Mouse (Mus musculus) myocyte (in vitro differentiated cells): Measurements from ENCODE around the gene Rgs3. TPM values are rescaled to one million over a fixed set of nuclear protein-coding genes. Genes with fewer than 3 reads are reported as not detected.

Source experiments
- H3K27me3 ChIP-seq: one replicate; pipeline ENCODE4 v1.6.1; 2011; ENCODE audit not compliant: control insufficient read depth, insufficient read depth, insufficient read length
- H3K36me3 ChIP-seq: one replicate; pipeline ENCODE4 v1.6.1; 2011; ENCODE audit not compliant: control insufficient read depth, insufficient read depth
- H3K4me2 ChIP-seq: one replicate; pipeline ENCODE4 v1.6.1; 2011; ENCODE audit warnings: low read depth, control low read depth
- H3K4me3 ChIP-seq: one replicate; pipeline ENCODE4 v1.5.1; 2011; ENCODE audit warnings: mild to moderate bottlenecking, control low read depth, moderate library complexity
- H3K79me2 ChIP-seq: one replicate; pipeline ENCODE4 v1.6.1; 2011; ENCODE audit not compliant: control insufficient read depth, insufficient read depth
- H3ac ChIP-seq: one replicate; pipeline ENCODE4 v1.6.1; 2011; ENCODE audit not compliant: control insufficient read depth, insufficient read length
- CEBPB ChIP-seq: IDR thresholded peaks from 2 replicates; pipeline ENCODE4 v1.6.1; 2011; ENCODE audit warnings: mild to moderate bottlenecking, moderate library complexity; ENCODE audit not compliant: poor library complexity, insufficient read depth, severe bottlenecking
- E2F4 ChIP-seq: IDR thresholded peaks from one replicate; pipeline ENCODE4 v1.6.1; 2011; ENCODE audit warnings: mild to moderate bottlenecking, control low read depth, moderate library complexity; ENCODE audit not compliant: insufficient read depth
- MAX ChIP-seq: IDR thresholded peaks from one replicate; pipeline ENCODE4 v1.6.1; 2011; ENCODE audit warnings: low read depth, mild to moderate bottlenecking, control low read depth
- MYOD1 ChIP-seq, 3 experiments: IDR thresholded peaks; one replicate each; pipeline ENCODE4 v1.6.1; 2011; ENCODE audit warnings: control low read depth in 2 of 3, low read depth in 2 of 3, mild to moderate bottlenecking in 2 of 3, moderate library complexity in 1 of 3; ENCODE audit not compliant: insufficient read length in 2 of 3, control insufficient read depth in 1 of 3
- MYOG ChIP-seq, 3 experiments: IDR thresholded peaks; one replicate each; pipeline ENCODE4 v1.6.1; 2011; ENCODE audit warnings: control low read depth in 2 of 3, low read depth in 2 of 3, mild to moderate bottlenecking in 2 of 3; ENCODE audit not compliant: insufficient read length in 2 of 3, control insufficient read depth in 1 of 3, insufficient read depth in 1 of 3
- POLR2A ChIP-seq: IDR thresholded peaks from one replicate; pipeline ENCODE4 v1.6.1; 2011; ENCODE audit warnings: low read depth, mild to moderate bottlenecking, control low read depth, moderate library complexity; ENCODE audit not compliant: insufficient read length
- POLR2AphosphoS2 ChIP-seq: IDR thresholded peaks from one replicate; pipeline ENCODE4 v1.6.1; 2011; ENCODE audit warnings: low read depth, control low read depth; ENCODE audit not compliant: insufficient read length
- REST ChIP-seq: IDR thresholded peaks from one replicate; pipeline ENCODE4 v1.6.1; 2011; ENCODE audit warnings: mild to moderate bottlenecking, control low read depth, moderate library complexity; ENCODE audit not compliant: insufficient read depth, insufficient read length
- SRF ChIP-seq: IDR thresholded peaks from one replicate; pipeline ENCODE4 v1.6.1; 2011; ENCODE audit warnings: low read depth; ENCODE audit not compliant: control insufficient read depth, insufficient read length
- TCF12 ChIP-seq: IDR thresholded peaks from one replicate; pipeline ENCODE4 v1.6.1; 2011; ENCODE audit warnings: mild to moderate bottlenecking, control low read depth; ENCODE audit not compliant: poor library complexity, insufficient read depth, severe bottlenecking
- TCF3 ChIP-seq: IDR thresholded peaks from one replicate; pipeline ENCODE4 v1.6.1; 2011; ENCODE audit warnings: low read depth, control low read depth; ENCODE audit not compliant: insufficient read length
- USF1 ChIP-seq: IDR thresholded peaks from one replicate; pipeline ENCODE4 v1.6.1; 2011; ENCODE audit warnings: low read depth, mild to moderate bottlenecking, control low read depth, moderate library complexity
- polyA plus RNA-seq: library from polyadenylated mRNA; unstranded; fragments of >200 nt; fragmentation: generic; extraction: Trizol; gene quantifications from one replicate; pipeline ENCODE4 v1.2.1, GENCODE M21; 2012; ENCODE audit warnings: missing spikeins

Gene Rgs3
- polyA plus RNA-seq, 1 experiment, result 40.4 TPM

DNA sequence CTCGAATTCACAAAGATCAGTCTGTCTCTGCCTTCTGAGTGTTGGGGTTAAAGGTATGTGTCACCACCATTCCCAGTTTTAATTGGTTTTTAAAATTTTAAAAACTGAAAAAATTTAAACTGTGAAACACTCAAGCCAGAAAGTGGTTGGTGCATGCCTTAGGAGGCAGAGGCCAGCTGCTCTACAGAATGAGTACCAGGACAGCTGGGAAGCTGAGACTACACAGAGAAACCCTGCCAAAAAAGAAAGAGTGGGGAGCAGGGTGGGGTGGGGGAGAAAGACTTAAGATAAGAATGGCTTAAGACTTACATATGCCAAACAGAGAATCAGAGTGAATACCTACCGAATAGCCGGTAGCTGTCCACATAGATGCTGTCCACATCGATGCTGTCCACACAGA is 73.6 kb downstream of the Rgs3 start:
- Histone ChIP-seq H3K36me3 (no peaks in the 10 kb centered on the region), H3K27me3 (no peaks in the 10 kb centered on the region), H3K79me2 (no peaks in the 10 kb centered on the region), H3K4me3 (no peak overlapping the region), H3K4me2 (no peak overlapping the region), H3ac (no peak overlapping the region)
- TF ChIP-seq CEBPB, result no peak
- no peak for TF ChIP-seq SRF
- TF ChIP-seq TCF12, result no peak
- no peak for TF ChIP-seq TCF3
- TF ChIP-seq MYOD1 (IDR thresholded peaks at IDR 0.05; ENCODE audit: control insufficient read depth in 1 of 3, insufficient read length in 2 of 3, low read depth in 2 of 3), result peak in 2 of 3 experiments; percentile 8 to 55
- TF ChIP-seq REST, result no peak
- TF ChIP-seq POLR2A, result no peak
- no peak for TF ChIP-seq POLR2AphosphoS2

DNA sequence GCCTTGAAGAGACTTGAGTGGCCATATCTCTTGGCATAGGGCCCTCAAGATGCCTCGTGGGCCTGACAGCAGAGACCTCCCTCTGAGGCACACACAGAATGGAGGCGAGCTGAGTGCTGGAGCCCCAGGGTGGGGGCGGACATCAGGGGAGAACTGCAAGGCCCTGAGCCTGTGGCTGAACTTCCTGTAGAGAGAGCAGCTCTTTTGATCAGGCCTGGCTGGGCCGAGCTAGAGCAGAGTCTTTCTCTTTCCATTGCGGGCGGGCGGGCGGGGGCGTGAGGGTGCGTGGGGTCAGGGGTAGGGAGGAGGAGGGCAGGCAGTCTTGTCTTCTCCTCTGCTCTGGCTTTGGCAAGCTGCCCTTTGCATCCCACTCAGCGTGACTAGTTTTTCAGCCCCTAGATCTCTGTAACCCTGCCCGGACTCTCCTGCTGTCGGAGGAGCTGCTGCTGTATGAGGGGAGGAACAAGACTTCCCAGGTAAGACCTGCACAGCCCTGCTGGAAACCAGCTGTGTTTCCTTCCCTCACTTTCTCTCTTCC is 74.5 kb downstream of the Rgs3 start:
- TF ChIP-seq E2F4 (no peak), TCF12 (no peak), REST (no peak), CEBPB (no peak)
- H3K4me3 ChIP-seq, result no peak overlapping the region
- no peaks in the 10 kb centered on the region for H3K79me2 ChIP-seq
- H3ac ChIP-seq, result no peak overlapping the region
- H3K27me3 ChIP-seq, result no peaks in the 10 kb centered on the region
- H3K36me3 ChIP-seq, result no peaks in the 10 kb centered on the region
- no peak overlapping the region for H3K4me2 ChIP-seq

DNA sequence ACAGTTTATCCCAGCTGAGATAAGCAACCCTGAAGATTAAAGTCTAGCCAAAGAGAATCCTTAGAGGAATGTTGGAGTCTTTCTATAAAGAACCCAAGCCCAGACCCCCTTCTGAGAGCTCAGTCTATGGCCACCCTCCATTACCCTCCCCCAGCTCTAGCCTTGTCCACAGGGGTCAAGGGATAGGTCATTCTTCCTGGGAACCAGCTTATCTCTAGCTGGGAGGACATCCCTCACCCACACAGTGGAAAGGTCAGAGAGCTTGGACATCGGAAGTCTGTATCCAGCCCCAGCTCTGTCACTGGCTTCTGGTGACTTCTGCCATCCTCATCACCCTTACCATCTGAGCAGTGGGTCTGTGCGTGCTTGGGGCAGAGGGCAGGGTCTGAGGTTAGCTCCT is 75.2 kb downstream of the Rgs3 start:
- no peaks in the 10 kb centered on the region for H3K27me3 ChIP-seq
- H3K4me3 ChIP-seq, result no peak overlapping the region
- no peak for TF ChIP-seq USF1
- no peak for TF ChIP-seq MYOG (IDR thresholded peaks at IDR 0.05; ENCODE audit: control insufficient read depth in 1 of 3, insufficient read depth in 1 of 3, insufficient read length in 2 of 3, low read depth in 2 of 3)
- TF ChIP-seq SRF, result no peak
- TF ChIP-seq POLR2AphosphoS2, result no peak
- no peak for TF ChIP-seq CEBPB
- no peak for TF ChIP-seq MYOD1 (IDR thresholded peaks at IDR 0.05; ENCODE audit: control insufficient read depth in 1 of 3, insufficient read length in 2 of 3, low read depth in 2 of 3)
- no peak for TF ChIP-seq E2F4
- TF ChIP-seq REST, result no peak
- TF ChIP-seq TCF3, result no peak
- TF ChIP-seq TCF12, result no peak
- TF ChIP-seq POLR2A, result no peak
- no peak for TF ChIP-seq MAX
- no peaks in the 10 kb centered on the region for H3K36me3 ChIP-seq
- H3ac ChIP-seq, result no peak overlapping the region
- H3K79me2 ChIP-seq, result no peaks in the 10 kb centered on the region
- no peak overlapping the region for H3K4me2 ChIP-seq

DNA sequence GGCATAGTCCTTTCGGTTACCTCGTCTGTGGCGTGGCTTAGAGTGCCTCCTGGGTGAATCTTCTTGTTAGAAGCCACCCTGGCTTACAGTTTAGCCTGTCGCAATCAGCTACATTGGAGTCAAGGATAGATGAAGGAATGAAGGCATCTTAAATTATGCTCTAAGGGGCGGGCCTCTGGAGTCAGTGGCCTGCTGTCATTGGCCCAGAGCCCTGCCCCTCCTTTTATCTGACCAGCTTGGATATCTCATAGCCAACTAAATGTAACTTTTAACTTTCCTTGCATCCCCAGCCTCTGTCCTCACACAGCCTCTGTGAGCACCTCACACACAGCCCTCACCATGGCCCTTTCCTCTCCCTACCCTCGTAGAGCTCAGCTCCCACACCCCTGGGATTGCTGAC is 76.4 kb downstream of the Rgs3 start:
- Histone ChIP-seq H3K79me2 (no peaks in the 10 kb centered on the region), H3K4me2 (no peak overlapping the region), H3K4me3 (no peak overlapping the region), H3K36me3 (no peaks in the 10 kb centered on the region), H3K27me3 (no peaks in the 10 kb centered on the region), H3ac (no peak overlapping the region)
- no peak for TF ChIP-seq CEBPB

DNA sequence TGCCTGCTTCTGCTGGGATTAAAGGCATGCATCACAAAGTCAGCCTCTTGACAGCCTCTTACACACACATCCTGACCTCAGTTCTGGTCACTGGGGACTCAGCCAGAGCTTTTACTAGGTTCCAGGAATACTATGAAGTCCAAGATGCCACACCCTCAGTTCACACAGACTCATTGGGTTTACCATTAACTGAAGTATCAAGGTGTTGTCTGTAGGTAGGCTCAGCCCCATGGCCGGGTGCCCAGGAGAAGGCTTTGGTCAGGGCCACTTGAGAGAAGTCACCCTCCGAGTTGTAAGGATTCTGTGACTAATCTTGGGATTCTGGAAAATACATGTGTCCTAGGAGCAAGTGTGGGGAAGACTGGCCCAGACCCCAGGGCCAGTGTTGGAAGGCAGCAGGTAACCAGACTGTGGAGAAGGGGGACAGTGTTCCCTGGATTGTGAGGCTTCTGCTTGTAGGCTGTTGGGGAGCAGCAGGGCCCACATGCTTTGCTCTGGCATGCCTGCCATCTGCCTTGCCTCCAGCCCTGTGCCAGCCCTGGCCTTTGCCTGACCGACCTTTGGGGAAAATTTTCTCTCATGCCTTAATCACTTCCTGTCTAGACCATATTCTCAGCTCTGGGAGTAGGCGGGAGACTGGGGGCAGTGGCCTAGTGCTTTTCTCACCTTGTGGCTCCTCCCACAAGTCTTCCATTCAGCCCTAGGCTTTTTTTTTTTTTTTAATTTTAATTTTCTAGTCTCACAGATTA is 78.4 kb downstream of the Rgs3 start:
- Histone ChIP-seq H3K79me2 (no peaks in the 10 kb centered on the region), H3K36me3 (no peaks in the 10 kb centered on the region), H3K27me3 (no peaks in the 10 kb centered on the region), H3K4me3 (no peak overlapping the region), H3K4me2 (no peak overlapping the region), H3ac (no peak overlapping the region)
- TF ChIP-seq E2F4 (no peak), SRF (no peak), REST (no peak), POLR2A (no peak), MYOD1 (IDR thresholded peaks at IDR 0.05; ENCODE audit: control insufficient read depth in 1 of 3, insufficient read length in 2 of 3, low read depth in 2 of 3) (no peak), TCF3 (no peak), USF1 (no peak), MYOG (IDR thresholded peaks at IDR 0.05; ENCODE audit: control insufficient read depth in 1 of 3, insufficient read depth in 1 of 3, insufficient read length in 2 of 3, low read depth in 2 of 3) (no peak)
